Mouse (Mus musculus) lung, postnatal 4 days (tissue): ENCODE results near the gene Arhgef7.
A peak's percentile ranks its signal among the peaks of the same experiment; 100 is the strongest.

Experiments used
- DNase-seq, 2 experiments: peaks; one replicate each; pipeline ENCODE4 v3.0.0; 2021

The Arhgef7 gene

GRCm38 (mm10) chr8:11727651-11728481, at the start of gene Arhgef7:
Gene Arhgef7 (plus strand): TSS chr8:11727721.
- DNase-seq, result peak; percentile 41 to 75

- DNase-seq, result no peak
Observed at GRCm38 (mm10) chr8:11684558-11684957, 43.0 kb upstream of the Arhgef7 start.

GRCm38 (mm10) chr8:11687251-11687650, 40.3 kb upstream of the Arhgef7 start:
- DNase-seq, result no peak

- no peak for DNase-seq
Observed at GRCm38 (mm10) chr8:11689945-11690344, 37.6 kb upstream of the Arhgef7 start.

GRCm38 (mm10) chr8:11691284-11691683, 36.2 kb upstream of the Arhgef7 start:
- DNase-seq, result no peak

GRCm38 (mm10) chr8:11691761-11692160, 35.8 kb upstream of the Arhgef7 start:
- DNase-seq, result no peak

- no peak for DNase-seq
Observed at GRCm38 (mm10) chr8:11692455-11692854, 35.1 kb upstream of the Arhgef7 start.

GRCm38 (mm10) chr8:11693972-11694371, 33.5 kb upstream of the Arhgef7 start:
- DNase-seq, result no peak

GRCm38 (mm10) chr8:11696176-11696575, 31.3 kb upstream of the Arhgef7 start:
- no peak for DNase-seq

GRCm38 (mm10) chr8:11697467-11697866, 30.1 kb upstream of the Arhgef7 start:
- DNase-seq, result no peak

GRCm38 (mm10) chr8:11699442-11700001, 28.0 kb upstream of the Arhgef7 start:
- no peak for DNase-seq

GRCm38 (mm10) chr8:11700060-11701032, 27.2 kb upstream of the Arhgef7 start:
- DNase-seq, result peak; percentile 73 to 86

GRCm38 (mm10) chr8:11701033-11701362, 26.5 kb upstream of the Arhgef7 start, which contains the start of gene 1700016D06Rik:
Gene 1700016D06Rik (minus strand): TSS chr8:11701063.
- no peak for DNase-seq

GRCm38 (mm10) chr8:11701428-11701827, 26.1 kb upstream of the Arhgef7 start:
- no peak for DNase-seq

GRCm38 (mm10) chr8:11703789-11704188, 23.7 kb upstream of the Arhgef7 start:
- no peak for DNase-seq

- no peak for DNase-seq
Observed at GRCm38 (mm10) chr8:11704716-11705420, 22.7 kb upstream of the Arhgef7 start.

- DNase-seq, result peak; percentile 47 to 83
Observed at GRCm38 (mm10) chr8:11705818-11706217, 21.7 kb upstream of the Arhgef7 start.

GRCm38 (mm10) chr8:11707701-11708100, 19.8 kb upstream of the Arhgef7 start:
- no peak for DNase-seq

- no peak for DNase-seq
Observed at GRCm38 (mm10) chr8:11708815-11709214, 18.7 kb upstream of the Arhgef7 start.

GRCm38 (mm10) chr8:11709542-11709941, 18.0 kb upstream of the Arhgef7 start:
- DNase-seq, result no peak

GRCm38 (mm10) chr8:11710415-11710814, 17.1 kb upstream of the Arhgef7 start:
- no peak for DNase-seq

GRCm38 (mm10) chr8:11712244-11712643, 15.3 kb upstream of the Arhgef7 start:
- no peak for DNase-seq

GRCm38 (mm10) chr8:11717194-11717593, 10.3 kb upstream of the Arhgef7 start:
- DNase-seq, result no peak
